Mouse (Mus musculus): ENCODE data around the gene Psen1. TPM values are rescaled to one million over a fixed set of nuclear protein-coding genes. Genes with fewer than 3 reads are reported as not detected.

Gene Psen1
- polyA plus RNA-seq, 1 experiment: 36.6 TPM

GRCm38 (mm10) chr12:83760201-83760600 is 72.2 kb downstream of the Psen1 start:
- no peaks in the 10 kb centered on the region for H3K79me3 ChIP-seq (ENCODE audit: low read depth)
- no peaks in the 10 kb centered on the region for H3K79me2 ChIP-seq (ENCODE audit: control insufficient read depth, insufficient read depth)
- no peak overlapping the region for H3ac ChIP-seq (ENCODE audit: control insufficient read depth, insufficient read length, low read depth)
- no peak overlapping the region for H3K4me3 ChIP-seq (ENCODE audit: insufficient read depth, poor library complexity, severe bottlenecking)
- TF ChIP-seq MYOG (IDR thresholded peaks at IDR 0.05; ENCODE audit: control insufficient read depth, extremely low read depth, insufficient read length): no peak
- TF ChIP-seq FOSL1 (IDR thresholded peaks at IDR 0.05; ENCODE audit: insufficient read depth, low read length, poor library complexity, severe bottlenecking): no peak
- TF ChIP-seq USF1 (IDR thresholded peaks at IDR 0.05; ENCODE audit: low read depth): no peak
- no peak for TF ChIP-seq CTCF (IDR thresholded peaks at IDR 0.05; ENCODE audit: control insufficient read depth, insufficient read depth, insufficient read length)
- TF ChIP-seq MAX (IDR thresholded peaks at IDR 0.05): no peak
- TF ChIP-seq MYOD1 (IDR thresholded peaks at IDR 0.05; ENCODE audit: control insufficient read depth, insufficient read length, low read depth): no peak
- TF ChIP-seq CEBPB (IDR thresholded peaks at IDR 0.05; ENCODE audit: low read depth): no peak
- no peaks in the 10 kb centered on the region for H3K36me3 ChIP-seq (ENCODE audit: control insufficient read depth, insufficient read depth)
- no peaks in the 10 kb centered on the region for H3K27me3 ChIP-seq (ENCODE audit: control insufficient read depth, insufficient read depth, insufficient read length)

DNA sequence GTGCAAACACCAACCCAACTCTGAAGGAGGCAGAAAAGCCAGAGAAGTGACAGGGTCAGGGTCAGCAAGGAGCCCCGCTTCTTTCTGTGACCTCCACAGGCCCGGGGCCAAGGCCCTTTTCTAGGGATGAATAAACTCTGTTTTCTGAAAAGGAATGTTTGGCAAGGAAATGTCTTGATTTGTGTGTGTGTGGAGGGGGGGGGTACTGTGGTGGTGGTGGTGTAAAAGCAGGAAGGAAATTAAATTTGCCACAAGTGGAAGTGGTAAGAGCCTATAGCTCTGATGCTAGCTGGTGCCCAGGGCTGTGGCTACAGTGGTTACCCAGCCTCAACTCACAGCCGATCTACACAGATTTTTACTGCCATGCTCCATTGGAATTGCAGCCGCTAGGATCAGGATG is 74.8 kb downstream of the Psen1 start:
- H3K36me3 ChIP-seq (ENCODE audit: control insufficient read depth, insufficient read depth): no peaks in the 10 kb centered on the region
- no peaks in the 10 kb centered on the region for H3K79me3 ChIP-seq (ENCODE audit: low read depth)
- H3K27me3 ChIP-seq (ENCODE audit: control insufficient read depth, insufficient read depth, insufficient read length): no peaks in the 10 kb centered on the region
- no peaks in the 10 kb centered on the region for H3K79me2 ChIP-seq (ENCODE audit: control insufficient read depth, insufficient read depth)
- TF ChIP-seq MYOD1 (IDR thresholded peaks at IDR 0.05; ENCODE audit: control insufficient read depth, insufficient read length, low read depth): no peak
- no peak for TF ChIP-seq FOSL1 (IDR thresholded peaks at IDR 0.05; ENCODE audit: insufficient read depth, low read length, poor library complexity, severe bottlenecking)
- TF ChIP-seq USF1 (IDR thresholded peaks at IDR 0.05; ENCODE audit: low read depth): no peak
- no peak for TF ChIP-seq CTCF (IDR thresholded peaks at IDR 0.05; ENCODE audit: control insufficient read depth, insufficient read depth, insufficient read length)
- no peak overlapping the region for H3K4me3 ChIP-seq (ENCODE audit: insufficient read depth, poor library complexity, severe bottlenecking)
- H3ac ChIP-seq (ENCODE audit: control insufficient read depth, insufficient read length, low read depth): no peak overlapping the region

DNA sequence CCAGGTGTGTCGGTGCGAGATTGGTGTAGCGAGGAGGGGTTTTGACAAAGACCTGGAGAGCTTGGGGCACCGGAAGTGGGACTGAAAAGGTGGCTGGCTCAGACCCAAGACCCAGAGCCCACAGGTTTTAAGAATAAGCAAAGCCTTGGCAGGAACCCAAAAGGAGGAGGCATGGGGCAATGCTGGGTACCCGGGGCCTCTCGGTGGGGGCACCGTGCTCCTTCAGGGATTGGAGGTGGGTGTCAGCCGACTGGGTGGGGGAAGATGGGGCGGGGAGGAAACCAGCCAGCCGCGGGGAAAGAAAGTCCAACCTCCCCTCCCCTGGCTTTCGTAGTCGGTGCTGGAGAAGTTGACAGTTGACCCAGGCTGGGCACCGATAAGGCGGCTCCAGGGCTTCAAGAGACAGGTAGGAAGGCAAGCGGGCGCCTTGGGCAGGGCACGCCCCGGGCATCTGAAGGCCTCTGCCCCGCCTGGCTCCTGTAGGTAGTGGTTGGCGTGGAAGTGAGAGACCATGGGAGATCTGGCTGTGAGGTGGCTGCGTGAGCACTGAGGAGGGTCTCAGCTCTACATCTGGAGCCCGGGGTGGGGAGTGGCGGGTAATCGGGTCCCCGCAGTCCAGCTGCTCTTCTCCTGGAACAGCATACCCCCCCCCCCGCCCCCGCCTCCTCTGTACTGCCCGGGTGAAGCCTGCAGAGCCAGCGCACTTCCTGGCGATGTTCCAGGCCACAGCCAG is 75.5 kb downstream of the Psen1 start, which contains the start of gene Papln:
Papln (plus strand) TSS at position 324 of the 733 bp plus-strand sequence.
- Histone ChIP-seq H3ac (ENCODE audit: control insufficient read depth, insufficient read length, low read depth) (no peak within 1 kb of the TSS), H3K4me3 (ENCODE audit: insufficient read depth, poor library complexity, severe bottlenecking) (no peak within 1 kb of the TSS), H3K79me3 (ENCODE audit: low read depth) (no peaks in the 10 kb centered on the region), H3K36me3 (ENCODE audit: control insufficient read depth, insufficient read depth) (no peaks in the 10 kb centered on the region), H3K79me2 (ENCODE audit: control insufficient read depth, insufficient read depth) (no peaks in the 10 kb centered on the region), H3K27me3 (ENCODE audit: control insufficient read depth, insufficient read depth, insufficient read length) (no peaks in the 10 kb centered on the region)
- TF ChIP-seq MAX (IDR thresholded peaks at IDR 0.05) (no peak), USF1 (IDR thresholded peaks at IDR 0.05; ENCODE audit: low read depth) (no peak), CTCF (IDR thresholded peaks at IDR 0.05; ENCODE audit: control insufficient read depth, insufficient read depth, insufficient read length) (no peak), MYOG (IDR thresholded peaks at IDR 0.05; ENCODE audit: control insufficient read depth, extremely low read depth, insufficient read length) (no peak), MYOD1 (IDR thresholded peaks at IDR 0.05; ENCODE audit: control insufficient read depth, insufficient read length, low read depth) (no peak), CEBPB (IDR thresholded peaks at IDR 0.05; ENCODE audit: low read depth) (no peak), FOSL1 (IDR thresholded peaks at IDR 0.05; ENCODE audit: insufficient read depth, low read length, poor library complexity, severe bottlenecking) (no peak)

DNA sequence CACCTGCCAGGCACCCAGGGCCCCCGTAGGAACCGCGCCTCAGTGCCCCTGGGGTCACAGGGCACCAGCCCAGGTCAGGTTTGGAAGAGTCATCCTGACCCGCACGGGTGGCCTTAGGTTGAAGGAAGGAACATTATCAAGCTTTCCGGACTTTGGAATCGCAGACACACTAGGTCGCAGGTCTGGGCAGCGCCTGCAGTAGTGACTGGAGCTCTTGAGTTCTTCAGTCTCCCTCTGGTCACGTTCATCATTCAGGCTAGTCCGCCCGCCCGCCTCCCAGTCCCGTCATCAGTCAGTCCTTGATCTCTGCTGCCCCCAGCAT is 76.1 kb downstream of the Psen1 start:
- Histone ChIP-seq H3K36me3 (ENCODE audit: control insufficient read depth, insufficient read depth) (no peaks in the 10 kb centered on the region), H3K27me3 (ENCODE audit: control insufficient read depth, insufficient read depth, insufficient read length) (no peaks in the 10 kb centered on the region), H3K4me3 (ENCODE audit: insufficient read depth, poor library complexity, severe bottlenecking) (no peak overlapping the region), H3K79me2 (ENCODE audit: control insufficient read depth, insufficient read depth) (no peaks in the 10 kb centered on the region), H3ac (ENCODE audit: control insufficient read depth, insufficient read length, low read depth) (no peak overlapping the region), H3K79me3 (ENCODE audit: low read depth) (no peaks in the 10 kb centered on the region)
- no peak for TF ChIP-seq MYOD1 (IDR thresholded peaks at IDR 0.05; ENCODE audit: control insufficient read depth, insufficient read length, low read depth)
- no peak for TF ChIP-seq CTCF (IDR thresholded peaks at IDR 0.05; ENCODE audit: control insufficient read depth, insufficient read depth, insufficient read length)
- TF ChIP-seq MAX (IDR thresholded peaks at IDR 0.05): no peak
- no peak for TF ChIP-seq USF1 (IDR thresholded peaks at IDR 0.05; ENCODE audit: low read depth)
- TF ChIP-seq FOSL1 (IDR thresholded peaks at IDR 0.05; ENCODE audit: insufficient read depth, low read length, poor library complexity, severe bottlenecking): no peak
- no peak for TF ChIP-seq MYOG (IDR thresholded peaks at IDR 0.05; ENCODE audit: control insufficient read depth, extremely low read depth, insufficient read length)
- no peak for TF ChIP-seq CEBPB (IDR thresholded peaks at IDR 0.05; ENCODE audit: low read depth)

DNA sequence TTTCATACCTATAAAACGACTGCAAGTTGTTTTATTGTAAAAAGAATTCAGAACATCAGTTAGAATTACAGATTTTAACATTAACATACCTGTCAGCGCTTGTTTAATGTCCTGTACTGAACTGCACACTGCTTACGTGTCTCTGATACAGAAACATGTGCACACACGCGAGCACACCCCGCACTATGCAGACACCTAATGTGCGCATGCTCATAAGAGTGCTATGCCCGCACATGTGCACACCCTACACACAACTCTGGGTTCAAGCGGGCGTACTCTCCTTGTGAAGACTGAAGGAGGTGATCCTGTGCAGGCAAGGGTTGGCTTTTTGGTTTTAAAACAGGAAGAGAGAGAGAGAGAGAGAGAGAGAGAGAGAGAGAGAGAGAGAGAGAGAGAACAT is 76.6 kb downstream of the Psen1 start:
- Histone ChIP-seq H3K79me3 (ENCODE audit: low read depth) (no peaks in the 10 kb centered on the region), H3K36me3 (ENCODE audit: control insufficient read depth, insufficient read depth) (no peaks in the 10 kb centered on the region), H3K27me3 (ENCODE audit: control insufficient read depth, insufficient read depth, insufficient read length) (no peaks in the 10 kb centered on the region), H3K79me2 (ENCODE audit: control insufficient read depth, insufficient read depth) (no peaks in the 10 kb centered on the region), H3K4me3 (ENCODE audit: insufficient read depth, poor library complexity, severe bottlenecking) (no peak overlapping the region), H3ac (ENCODE audit: control insufficient read depth, insufficient read length, low read depth) (no peak overlapping the region)
- no peak for TF ChIP-seq MYOD1 (IDR thresholded peaks at IDR 0.05; ENCODE audit: control insufficient read depth, insufficient read length, low read depth)
- no peak for TF ChIP-seq MAX (IDR thresholded peaks at IDR 0.05)
- TF ChIP-seq CTCF (IDR thresholded peaks at IDR 0.05; ENCODE audit: control insufficient read depth, insufficient read depth, insufficient read length): no peak
- no peak for TF ChIP-seq USF1 (IDR thresholded peaks at IDR 0.05; ENCODE audit: low read depth)
- no peak for TF ChIP-seq FOSL1 (IDR thresholded peaks at IDR 0.05; ENCODE audit: insufficient read depth, low read length, poor library complexity, severe bottlenecking)
- TF ChIP-seq MYOG (IDR thresholded peaks at IDR 0.05; ENCODE audit: control insufficient read depth, extremely low read depth, insufficient read length): no peak
- TF ChIP-seq CEBPB (IDR thresholded peaks at IDR 0.05; ENCODE audit: low read depth): no peak
